Mouse (Mus musculus) ES-Bruce4 (cell line): ENCODE data around the gene Grhl3. TPM values are rescaled to one million over a fixed set of nuclear protein-coding genes. Genes with fewer than 3 reads are reported as not detected.

Experiments
- H3K27ac ChIP-seq: 2 replicates; pipeline ENCODE4 v1.5.1; 2012; ENCODE audit warnings: low read length, inconsistent platforms; ENCODE audit not compliant: insufficient read depth
- H3K27me3 ChIP-seq: 2 replicates; pipeline ENCODE4 v1.6.1; 2012; ENCODE audit warnings: mild to moderate bottlenecking, low read length, inconsistent platforms; ENCODE audit not compliant: control insufficient read depth, poor library complexity, insufficient read depth, severe bottlenecking
- H3K36me3 ChIP-seq: 2 replicates; pipeline ENCODE4 v1.6.1; 2012; ENCODE audit warnings: inconsistent platforms, mild to moderate bottlenecking, low read length, moderate library complexity; ENCODE audit not compliant: control insufficient read depth, poor library complexity, insufficient read depth, severe bottlenecking
- H3K4me1 ChIP-seq: one replicate; pipeline ENCODE4 v1.8.1; 2011; ENCODE audit warnings: low read length; ENCODE audit not compliant: control insufficient read depth, insufficient read depth
- H3K4me3 ChIP-seq: 2 replicates; pipeline ENCODE4 v1.5.1; 2011; ENCODE audit warnings: low read depth, mild to moderate bottlenecking, low read length
- H3K9ac ChIP-seq: 2 replicates; pipeline ENCODE4 v1.6.1; 2012; ENCODE audit warnings: low read depth, mild to moderate bottlenecking, inconsistent platforms; ENCODE audit not compliant: poor library complexity, severe bottlenecking
- H3K9me3 ChIP-seq: replicated peaks from 2 replicates; pipeline ENCODE4 v1.6.1; 2012; ENCODE audit warnings: mild to moderate bottlenecking, low read length, inconsistent platforms; ENCODE audit not compliant: control insufficient read depth, poor library complexity, insufficient read depth, severe bottlenecking
- CTCF ChIP-seq: IDR thresholded peaks from one replicate; pipeline ENCODE4 v1.8.1; 2011; ENCODE audit warnings: low read depth, low read length
- EP300 ChIP-seq: IDR thresholded peaks from 2 replicates; pipeline ENCODE4 v1.6.1; 2011; ENCODE audit warnings: low read depth, low read length; ENCODE audit not compliant: insufficient read depth
- POLR2A ChIP-seq: IDR thresholded peaks from one replicate; pipeline ENCODE4 v1.8.1; 2011; ENCODE audit warnings: low read length; ENCODE audit not compliant: insufficient read depth
- polyA plus RNA-seq: library from polyadenylated mRNA; stranded (reverse); fragments of >200 nt; gene quantifications from 2 replicates; pipeline ENCODE4 v1.2.4, GENCODE M21; 2011; ENCODE audit warnings: low read depth; ENCODE audit not compliant: missing spikeins, insufficient read depth, insufficient read length

Gene Grhl3
- polyA plus RNA-seq, 1 experiment: 18.0 TPM

DNA sequence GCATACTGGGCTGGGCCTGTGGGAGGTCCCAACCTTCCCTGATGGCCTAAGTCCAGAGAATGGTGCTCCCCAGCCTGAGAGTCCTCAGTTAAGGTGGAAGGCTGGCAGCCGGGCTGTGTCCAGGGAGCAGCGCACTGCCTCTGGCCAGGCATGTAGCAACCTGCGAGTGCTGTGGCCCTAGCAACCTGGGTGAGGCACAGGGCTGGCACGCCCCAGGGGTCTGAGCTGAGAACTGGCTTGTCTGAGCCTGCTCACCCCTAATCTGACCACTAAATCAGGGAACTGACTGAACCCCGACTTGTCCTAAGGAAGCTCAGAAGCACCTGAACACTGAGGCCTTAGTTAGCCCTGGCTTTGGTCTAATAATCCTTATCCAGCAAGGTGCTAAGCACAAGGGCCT lies 24.1 kb upstream of the Grhl3 start:
- Histone ChIP-seq H3K27ac (no peak overlapping the region), H3K27me3 (no peaks in the 10 kb centered on the region), H3K36me3 (no peaks in the 10 kb centered on the region), H3K9me3 (no peaks in the 10 kb centered on the region), H3K4me1 (peaks cover 7% of the 10 kb centered on the region), H3K4me3 (no peak overlapping the region), H3K9ac (no peak overlapping the region)
- TF ChIP-seq CTCF (no peak), POLR2A (no peak), EP300 (no peak)

DNA sequence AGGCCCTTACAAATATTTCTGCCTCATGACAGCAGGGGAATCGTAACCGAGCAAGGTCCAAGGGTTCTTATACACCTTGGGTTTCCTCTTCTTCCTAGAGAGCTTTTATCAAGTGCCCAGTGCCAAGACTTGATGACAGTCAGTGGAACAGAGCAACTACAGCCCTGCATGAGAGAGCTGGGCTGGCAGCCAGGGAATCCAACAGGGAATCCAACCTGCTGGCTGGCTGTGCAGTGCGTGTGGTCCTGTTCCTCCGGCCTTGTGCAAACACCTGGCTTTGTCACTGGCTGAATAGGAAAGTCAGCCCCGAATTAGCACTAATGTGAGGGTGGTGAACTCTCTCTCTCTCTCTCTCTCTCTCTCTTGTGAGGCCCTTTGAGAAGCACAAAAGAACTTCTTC lies 22.5 kb upstream of the Grhl3 start:
- Histone ChIP-seq H3K9ac (no peak overlapping the region), H3K27me3 (no peaks in the 10 kb centered on the region), H3K4me3 (no peak overlapping the region), H3K36me3 (no peaks in the 10 kb centered on the region), H3K27ac (no peak overlapping the region), H3K4me1 (peaks cover 11% of the 10 kb centered on the region), H3K9me3 (no peaks in the 10 kb centered on the region)
- peak; percentile 66; the same call in 1 of the 2 replicates for TF ChIP-seq EP300
- no peak for TF ChIP-seq POLR2A

DNA sequence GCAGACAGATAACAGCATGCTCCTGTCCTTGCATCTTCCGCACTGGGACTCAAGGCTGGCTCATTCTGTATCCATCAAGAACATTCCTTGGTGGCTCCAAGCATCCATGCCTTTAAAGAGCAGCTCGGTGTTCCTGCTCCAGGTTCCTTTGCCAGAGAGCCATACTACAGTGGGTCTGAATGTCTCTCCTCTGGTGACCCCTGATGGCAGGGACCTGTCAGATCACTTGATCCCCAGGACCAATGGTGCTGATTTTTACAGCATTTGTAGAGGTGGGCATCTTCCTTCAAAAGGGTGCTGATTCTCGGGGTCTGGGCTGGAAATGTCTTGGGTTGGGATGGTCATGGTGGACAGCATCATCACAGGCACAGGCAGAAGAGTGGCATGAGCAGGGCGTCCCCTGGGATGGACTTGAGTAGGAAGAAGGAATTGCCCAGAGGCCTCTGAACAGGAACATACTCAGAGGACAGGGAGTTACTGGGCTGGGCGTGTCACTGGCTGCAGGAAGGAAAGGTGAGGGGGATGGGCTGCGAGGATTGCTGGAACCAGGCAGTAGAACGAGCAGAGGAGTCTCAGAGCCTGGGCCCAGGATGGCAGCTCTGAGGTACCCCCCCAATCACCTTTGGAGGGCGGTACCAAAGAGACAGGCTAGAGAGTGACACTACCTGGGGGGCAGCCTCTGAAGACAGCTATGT lies 18.3 kb upstream of the Grhl3 start:
- peak; percentile 56 for TF ChIP-seq CTCF
- no peak for TF ChIP-seq EP300
- no peaks in the 10 kb centered on the region for H3K9me3 ChIP-seq

DNA sequence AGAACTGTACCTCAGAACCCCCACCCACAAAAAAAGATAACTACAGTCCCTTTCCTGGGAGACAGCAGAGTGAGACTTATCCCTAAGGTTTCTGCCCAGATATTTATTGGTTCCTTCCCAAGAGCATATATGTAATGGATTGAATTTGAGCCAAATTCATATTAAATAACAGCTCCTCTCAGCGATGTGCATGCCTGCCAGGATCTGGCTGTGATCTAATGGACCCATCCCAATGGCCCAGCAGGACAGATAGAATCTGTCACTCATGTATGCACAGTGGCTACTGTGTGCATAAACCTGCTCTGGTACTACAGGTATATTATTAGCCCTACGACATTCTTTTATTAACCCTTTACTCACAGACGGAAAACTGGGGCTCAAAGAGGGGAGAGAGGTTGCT lies 17.7 kb upstream of the Grhl3 start:
- no peak overlapping the region for H3K4me3 ChIP-seq
- H3K4me1 ChIP-seq: peaks cover 6% of the 10 kb centered on the region
- no peaks in the 10 kb centered on the region for H3K36me3 ChIP-seq
- TF ChIP-seq EP300 (no peak), CTCF (no peak), POLR2A (no peak)
- no peak overlapping the region for H3K27ac ChIP-seq
- no peak overlapping the region for H3K9ac ChIP-seq
- no peaks in the 10 kb centered on the region for H3K27me3 ChIP-seq
- H3K9me3 ChIP-seq: no peaks in the 10 kb centered on the region

More for the DNA sequence above, 18.3 kb upstream of the Grhl3 start:
- Histone ChIP-seq H3K9ac (no peak overlapping the region), H3K4me1 (peaks cover 8% of the 10 kb centered on the region), H3K36me3 (no peaks in the 10 kb centered on the region), H3K27me3 (no peaks in the 10 kb centered on the region), H3K4me3 (no peak overlapping the region), H3K27ac (no peak overlapping the region)

DNA sequence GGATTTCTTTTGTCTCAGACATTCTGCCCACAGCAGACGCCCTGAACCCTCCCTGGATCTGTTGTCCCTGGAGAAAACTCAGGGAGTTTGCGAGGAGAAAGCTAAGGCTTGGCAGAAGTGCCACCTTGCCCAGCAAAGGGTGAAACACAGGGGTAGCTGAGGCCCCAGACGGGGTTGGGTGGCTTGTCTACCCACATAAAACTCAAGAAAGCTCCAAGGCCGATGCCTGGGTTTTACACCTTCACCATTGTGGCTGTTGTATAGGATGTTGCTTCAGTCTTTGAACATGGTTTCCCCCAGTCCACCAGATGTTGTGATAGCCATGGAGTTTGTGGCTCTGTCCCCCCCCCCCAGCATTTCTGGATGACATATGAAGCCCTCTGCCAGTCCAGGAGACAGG lies 11.4 kb upstream of the Grhl3 start:
- TF ChIP-seq POLR2A (no peak), CTCF (no peak), EP300 (no peak)
- Histone ChIP-seq H3K27ac (no peak overlapping the region), H3K4me1 (peaks cover 10% of the 10 kb centered on the region), H3K4me3 (no peak overlapping the region), H3K36me3 (no peaks in the 10 kb centered on the region), H3K27me3 (no peaks in the 10 kb centered on the region), H3K9ac (no peak overlapping the region), H3K9me3 (no peaks in the 10 kb centered on the region)

DNA sequence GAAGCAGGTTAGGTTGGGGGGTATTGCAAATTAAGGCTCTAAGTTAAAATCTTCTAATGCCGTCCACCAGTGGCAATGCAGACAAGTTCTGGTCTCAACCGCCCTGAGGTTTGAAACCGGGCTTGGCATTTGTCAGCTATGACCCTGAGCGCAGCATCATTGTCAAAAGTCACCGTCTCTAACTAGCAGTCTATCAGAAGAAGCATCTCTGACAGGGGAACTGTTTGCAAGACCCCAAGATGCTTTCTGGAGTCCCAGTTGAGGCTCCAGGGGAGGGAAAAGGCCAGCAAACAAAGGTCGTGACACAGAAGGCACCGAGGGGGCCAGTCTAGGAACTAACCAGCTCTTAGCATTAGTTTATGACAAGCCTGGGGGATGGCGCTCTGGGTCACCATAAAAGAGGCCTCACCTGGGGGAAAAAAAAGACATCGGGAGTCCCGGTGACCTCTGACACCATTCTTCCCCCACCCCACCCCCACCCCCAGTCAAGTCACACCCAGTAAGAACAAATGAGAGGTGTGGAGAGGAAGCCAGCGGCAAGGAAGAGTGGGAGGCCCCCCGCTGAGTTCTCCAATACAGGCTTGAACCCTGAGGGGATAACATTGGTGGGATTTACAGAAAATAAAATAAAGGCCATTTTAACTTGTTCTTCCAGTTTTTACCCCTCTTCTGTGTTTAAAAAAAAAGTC lies 7.9 kb upstream of the Grhl3 start:
- peak overlapping the region; percentile 76 for H3K27ac ChIP-seq
- H3K9me3 ChIP-seq: no peaks in the 10 kb centered on the region
- H3K9ac ChIP-seq: no peak overlapping the region
- TF ChIP-seq EP300 (peak; percentile 87), CTCF (no peak), POLR2A (no peak)
- H3K36me3 ChIP-seq: no peaks in the 10 kb centered on the region
- no peaks in the 10 kb centered on the region for H3K27me3 ChIP-seq
- H3K4me1 ChIP-seq: peaks cover 18% of the 10 kb centered on the region
- no peak overlapping the region for H3K4me3 ChIP-seq
